Mouse (Mus musculus): Measurements from ENCODE around the gene Maneal. TPM values are rescaled to one million over a fixed set of nuclear protein-coding genes. Genes with fewer than 3 reads are reported as not detected.
A peak's percentile ranks its signal among the peaks of the same experiment; 100 is the strongest.

Maneal gene
- total RNA-seq, 2 experiments from 2014 or later: 7.3 to 7.6 TPM

DNA sequence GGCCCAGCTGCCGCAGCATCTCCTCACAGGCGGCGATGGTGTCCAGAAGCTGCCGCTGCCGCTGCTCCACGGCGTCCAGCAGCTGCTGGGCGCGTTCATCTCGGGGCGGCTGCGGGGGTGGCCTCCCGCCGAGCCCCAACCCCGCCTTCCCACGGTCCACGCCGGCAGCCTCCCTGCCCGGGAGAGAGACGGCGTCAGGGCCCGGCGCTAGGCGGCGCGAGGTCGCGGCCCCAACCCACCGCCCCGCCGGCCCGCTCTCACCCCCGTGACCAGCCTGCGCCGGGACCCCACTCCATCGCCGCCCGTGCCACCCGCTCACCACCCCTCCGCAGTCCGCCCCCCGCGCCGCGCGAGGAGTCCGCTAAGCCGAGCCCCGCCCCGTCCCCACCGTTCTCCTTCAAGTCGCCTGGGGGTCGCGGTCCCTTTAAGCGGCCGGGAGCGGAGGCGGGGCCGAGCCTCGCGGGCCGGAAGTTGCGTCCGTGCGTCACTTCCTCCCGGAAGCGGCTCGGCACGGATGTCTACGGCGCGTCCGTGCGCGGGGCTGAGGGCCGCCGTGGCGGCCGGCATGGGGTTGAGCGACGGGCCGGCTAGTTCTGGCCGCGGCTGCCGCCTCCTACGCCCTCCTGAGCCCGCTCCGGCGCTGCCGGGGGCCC is 11.6 kb downstream of the Maneal start, which contains the start of gene Yrdc:
Gene Yrdc (plus strand): TSS at position 419 of the 653 bp plus-strand sequence.
- DNase-seq (ENCODE audit: low spot score in 2 of 2): peak; percentile 85 to 87

DNA sequence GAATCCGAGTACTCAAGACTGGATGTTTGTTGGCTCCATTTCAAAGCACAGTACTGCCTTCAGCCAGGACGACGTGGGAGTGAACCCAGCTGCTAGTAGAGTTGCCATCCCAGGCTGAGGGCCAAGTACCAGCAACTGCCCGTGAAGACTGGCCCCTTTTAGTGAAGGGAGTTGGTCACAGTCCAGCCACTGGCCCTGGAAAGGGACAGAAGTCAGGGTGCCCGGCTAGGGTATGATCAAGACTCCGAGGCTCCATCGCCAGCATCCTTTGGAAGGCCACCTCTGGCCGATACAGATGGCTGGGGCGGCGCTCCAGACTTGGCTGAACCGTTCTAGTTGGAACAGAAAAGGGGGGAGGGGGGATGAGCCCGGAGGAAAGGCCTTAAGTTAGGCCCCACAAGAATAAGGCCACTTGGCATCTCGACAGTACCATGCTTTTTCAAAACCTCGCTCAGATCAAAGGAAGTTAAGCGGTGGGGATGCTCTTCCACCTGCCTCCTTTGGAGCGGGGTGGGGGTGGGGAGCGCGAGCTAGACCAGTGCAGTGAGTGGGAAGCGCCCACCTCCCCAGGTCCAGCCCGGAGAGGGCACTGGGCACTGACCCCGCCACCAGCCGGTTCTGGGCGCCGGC is 12.2 kb downstream of the Maneal start:
- no peak for DNase-seq (ENCODE audit: low spot score in 2 of 2)

DNA sequence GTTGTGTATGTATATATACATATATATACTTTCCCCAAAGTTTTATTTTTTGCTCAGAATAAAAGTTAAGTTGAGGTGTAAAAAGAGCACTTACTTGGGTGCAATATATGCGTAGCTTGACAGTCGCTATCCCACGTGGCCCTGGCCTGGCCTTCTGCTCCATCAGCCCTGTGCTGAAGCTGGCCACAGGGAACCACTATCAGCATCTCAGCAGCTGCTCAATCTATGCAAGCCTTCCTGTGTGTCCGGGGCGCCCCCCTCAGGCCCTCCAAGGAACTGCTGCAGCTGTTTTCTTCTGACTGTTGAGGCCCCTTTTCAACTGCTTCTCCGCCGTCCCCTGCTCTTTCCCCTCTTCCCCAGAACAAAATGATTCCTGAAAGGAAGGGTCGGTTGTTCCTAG is 14.4 kb downstream of the Maneal start:
- DNase-seq (ENCODE audit: low spot score in 2 of 2): peak; percentile 54 to 77

DNA sequence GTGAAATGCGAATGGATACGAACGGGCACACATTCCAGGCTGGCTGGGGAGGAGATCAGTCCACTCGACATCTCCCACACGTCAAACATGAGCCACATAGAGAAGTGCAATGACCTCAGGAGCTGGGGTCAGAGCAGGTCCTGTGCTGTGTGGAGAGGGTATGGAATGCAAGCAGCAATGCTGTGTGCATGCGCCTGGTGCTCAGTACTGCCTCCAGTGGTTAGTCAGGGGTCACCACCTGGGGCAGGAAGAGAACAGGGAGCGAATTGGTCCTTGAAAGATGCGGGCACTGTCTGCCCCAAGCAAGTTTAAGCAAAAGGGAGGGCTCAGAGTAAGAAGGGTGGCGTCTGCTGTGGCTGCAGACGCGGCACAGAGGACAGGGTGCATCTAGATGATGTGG is 18.5 kb downstream of the Maneal start:
- no peak for DNase-seq (ENCODE audit: low spot score in 2 of 2)

DNA sequence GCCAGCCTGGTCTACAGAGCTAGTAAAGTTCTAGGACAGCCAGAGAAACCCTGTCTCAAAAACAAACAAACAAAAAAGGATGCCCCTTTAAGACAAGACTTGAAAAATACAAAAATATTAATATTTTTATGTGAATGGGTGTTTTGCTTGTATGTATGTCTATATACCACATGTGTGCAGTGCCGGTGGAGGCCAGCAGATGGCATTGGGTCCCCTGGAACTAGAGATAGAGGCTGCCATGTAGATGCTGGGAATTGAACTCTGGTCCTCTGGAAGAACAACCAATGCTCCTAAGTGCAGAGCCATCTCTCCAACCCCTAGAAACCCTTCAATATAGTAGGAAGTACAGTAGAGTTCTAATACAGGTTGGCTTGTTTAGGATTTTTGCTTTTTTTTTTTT is 21.0 kb downstream of the Maneal start:
- DNase-seq (ENCODE audit: low spot score in 2 of 2): no peak

DNA sequence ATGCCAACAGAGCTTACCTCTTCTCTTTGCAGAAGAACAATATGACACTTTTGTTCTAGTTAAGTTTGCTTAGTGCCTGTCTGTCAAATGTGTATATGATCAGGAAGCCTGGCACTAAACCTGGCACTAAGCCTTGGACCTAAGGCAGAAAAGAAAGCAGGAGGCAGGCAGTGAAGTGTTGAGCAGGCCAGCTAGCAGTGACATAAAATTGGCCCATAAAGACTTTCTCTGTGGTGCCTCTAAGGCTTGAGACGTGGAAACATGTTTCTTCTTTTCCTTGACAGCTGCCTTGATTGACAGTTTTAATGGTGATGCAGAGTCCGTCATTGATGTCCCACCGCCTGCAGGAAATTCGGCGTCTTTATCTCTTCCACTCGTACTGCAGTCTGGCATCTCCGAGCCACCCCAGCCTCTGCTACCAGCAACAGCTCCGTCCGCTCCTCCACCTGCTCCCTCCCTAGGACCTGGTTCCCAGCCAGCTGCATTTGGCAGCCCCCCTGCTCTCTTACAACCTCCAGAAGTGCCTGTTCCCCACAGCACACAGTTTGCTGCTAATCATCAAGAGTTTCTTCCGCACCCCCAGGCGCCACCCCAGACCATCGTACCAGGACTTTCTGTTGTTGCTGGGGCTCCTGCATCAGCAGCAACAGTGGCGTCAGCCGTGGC is 23.8 kb downstream of the Maneal start:
- DNase-seq (ENCODE audit: low spot score in 2 of 2): no peak

DNA sequence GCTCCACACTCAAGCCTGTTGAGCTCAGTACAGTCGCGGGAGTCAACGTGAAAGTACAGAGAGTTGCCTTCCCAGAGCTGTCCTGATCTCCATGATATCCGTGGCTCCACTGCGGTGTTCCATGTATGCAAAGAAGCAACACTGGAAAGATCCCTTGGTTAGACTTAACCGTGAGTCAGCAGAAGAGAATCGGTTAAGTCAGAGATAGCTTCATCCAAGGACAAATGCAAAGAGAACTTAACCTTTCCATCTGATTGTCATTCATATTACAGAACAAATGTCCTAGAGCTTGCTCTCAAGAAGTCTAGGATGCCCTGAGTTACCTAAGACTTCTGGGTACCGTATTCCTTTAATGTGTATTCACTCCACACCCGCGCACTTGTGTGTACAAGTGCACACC is 29.2 kb downstream of the Maneal start:
- DNase-seq (ENCODE audit: low spot score in 2 of 2): no peak

DNA sequence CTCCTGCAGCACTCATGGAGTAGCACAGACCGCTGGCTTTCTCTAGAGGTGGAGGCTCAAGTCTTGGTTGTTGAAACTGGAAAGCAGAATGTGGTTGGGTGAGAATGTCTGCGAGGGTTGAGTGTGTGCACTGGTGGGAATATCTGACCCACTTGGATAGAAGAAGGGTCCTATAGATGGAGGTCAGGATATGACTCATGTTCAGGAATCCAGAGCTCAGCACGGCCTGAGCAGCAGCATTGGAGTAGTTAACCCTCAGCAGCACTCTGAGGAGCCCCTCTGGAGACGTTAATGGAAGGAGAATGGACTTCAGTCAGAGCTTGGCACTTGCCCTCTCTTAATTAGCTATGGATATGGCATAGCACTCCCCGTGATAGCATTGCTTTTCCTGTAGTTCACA is 32.3 kb downstream of the Maneal start:
- no peak for DNase-seq (ENCODE audit: low spot score in 2 of 2)

DNA sequence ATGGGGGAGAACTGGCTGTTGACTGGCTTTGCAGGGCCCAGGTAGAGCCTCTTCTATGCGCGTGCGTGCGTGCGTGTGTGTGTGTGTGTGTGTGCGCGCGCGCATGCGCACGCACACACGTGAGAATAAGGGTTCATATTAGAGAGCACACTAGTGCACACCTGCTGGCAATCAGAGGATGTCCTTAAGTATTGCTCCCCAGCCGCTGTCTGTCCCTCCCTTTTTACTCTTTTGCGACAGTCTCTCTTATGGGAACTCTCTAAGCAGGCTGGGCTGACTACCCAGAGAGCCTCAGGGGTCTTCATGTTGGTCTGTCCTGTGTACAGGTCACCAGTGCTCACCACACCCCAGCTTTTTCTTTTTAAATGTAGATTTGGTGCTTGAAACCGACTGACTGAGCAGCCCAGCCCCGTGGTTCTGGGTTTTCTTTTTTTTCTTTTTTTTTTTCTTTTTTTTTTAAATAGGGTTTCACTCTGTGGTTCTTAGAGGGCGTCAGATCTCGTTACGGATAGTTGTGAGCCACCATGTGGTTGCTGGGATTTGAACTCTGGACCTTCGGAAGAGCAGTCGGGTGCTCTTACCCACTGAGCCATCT is 36.5 kb downstream of the Maneal start:
- DNase-seq (ENCODE audit: low spot score in 2 of 2): no peak

DNA sequence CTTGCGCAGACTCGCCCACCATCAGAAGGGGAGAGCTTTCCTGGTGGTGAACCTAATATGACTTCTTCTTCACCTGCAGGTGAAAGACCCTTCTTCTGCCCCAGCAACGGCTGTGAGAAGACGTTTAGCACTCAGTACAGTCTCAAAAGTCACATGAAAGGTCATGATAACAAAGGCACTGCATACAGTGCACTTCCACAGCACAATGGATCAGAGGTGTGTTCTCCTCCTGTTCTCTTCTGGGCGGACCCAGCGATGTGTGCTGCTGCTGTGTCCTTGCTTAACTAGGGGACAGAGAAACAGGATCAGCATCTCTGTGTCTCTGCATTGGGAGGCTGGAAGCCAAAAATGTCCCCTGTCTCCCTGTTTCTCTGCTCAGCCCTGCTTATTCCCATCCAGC is 37.0 kb downstream of the Maneal start:
- no peak for DNase-seq (ENCODE audit: low spot score in 2 of 2)

DNA sequence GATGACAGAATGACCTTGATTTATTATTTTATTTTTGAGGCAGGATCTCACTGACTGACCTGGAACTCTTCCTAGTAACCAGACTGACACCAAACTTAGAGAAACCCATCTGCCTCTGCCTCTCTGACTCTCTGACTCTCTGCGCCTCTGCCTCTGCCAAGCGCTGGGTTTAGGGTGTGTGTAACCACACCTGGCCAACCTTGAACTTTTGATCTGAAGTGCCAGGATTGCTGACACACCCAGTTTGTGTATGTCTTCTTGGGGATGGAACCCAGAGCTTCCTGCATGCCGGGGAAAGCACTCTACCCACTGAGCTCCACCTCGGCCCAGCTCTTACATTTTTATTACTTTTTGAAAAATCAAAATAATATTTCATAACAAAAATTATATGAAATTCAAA is 43.1 kb downstream of the Maneal start:
- DNase-seq (ENCODE audit: low spot score in 2 of 2): no peak

DNA sequence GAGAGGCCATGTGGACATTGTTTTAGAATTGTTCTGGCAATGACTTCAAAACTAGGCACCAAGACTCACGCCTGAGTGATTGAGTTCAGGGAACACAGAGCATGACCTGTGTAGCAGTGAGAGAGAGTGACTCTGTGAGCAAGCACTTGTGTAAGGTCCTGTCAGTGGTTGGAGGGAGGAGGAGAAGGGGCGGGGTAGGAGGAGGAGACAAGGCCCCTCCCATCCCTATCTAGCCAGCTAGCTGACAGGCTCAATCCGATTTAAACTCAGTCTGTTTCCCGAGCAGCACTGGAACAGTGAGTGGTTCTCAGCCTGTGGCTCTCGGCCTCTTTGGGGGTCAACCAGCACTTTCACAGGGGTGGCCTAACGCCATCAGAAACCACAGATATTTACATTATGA is 44.2 kb downstream of the Maneal start:
- peak in 1 of 2 experiments; percentile 10 for DNase-seq (ENCODE audit: low spot score in 2 of 2)

DNA sequence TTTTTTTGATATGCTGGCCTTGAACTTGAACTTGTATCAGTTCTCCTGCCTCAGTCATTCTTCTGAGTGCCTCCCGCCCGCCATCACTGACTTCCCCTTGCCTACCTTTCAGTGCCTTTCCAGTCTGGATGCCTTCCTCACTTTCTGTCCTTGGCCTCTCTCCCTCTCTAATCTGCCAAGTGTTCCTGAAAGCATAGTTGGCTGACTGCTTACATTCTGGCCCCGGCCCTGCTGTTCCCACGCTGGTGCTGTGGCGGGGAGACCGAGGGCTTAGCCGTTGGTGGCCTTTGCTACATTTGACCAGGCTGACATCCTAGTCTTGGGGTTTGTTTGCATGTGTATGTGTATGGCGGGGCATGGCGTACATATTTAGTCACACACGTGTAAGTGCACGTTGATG is 46.1 kb downstream of the Maneal start:
- DNase-seq (ENCODE audit: low spot score in 2 of 2): no peak

DNA sequence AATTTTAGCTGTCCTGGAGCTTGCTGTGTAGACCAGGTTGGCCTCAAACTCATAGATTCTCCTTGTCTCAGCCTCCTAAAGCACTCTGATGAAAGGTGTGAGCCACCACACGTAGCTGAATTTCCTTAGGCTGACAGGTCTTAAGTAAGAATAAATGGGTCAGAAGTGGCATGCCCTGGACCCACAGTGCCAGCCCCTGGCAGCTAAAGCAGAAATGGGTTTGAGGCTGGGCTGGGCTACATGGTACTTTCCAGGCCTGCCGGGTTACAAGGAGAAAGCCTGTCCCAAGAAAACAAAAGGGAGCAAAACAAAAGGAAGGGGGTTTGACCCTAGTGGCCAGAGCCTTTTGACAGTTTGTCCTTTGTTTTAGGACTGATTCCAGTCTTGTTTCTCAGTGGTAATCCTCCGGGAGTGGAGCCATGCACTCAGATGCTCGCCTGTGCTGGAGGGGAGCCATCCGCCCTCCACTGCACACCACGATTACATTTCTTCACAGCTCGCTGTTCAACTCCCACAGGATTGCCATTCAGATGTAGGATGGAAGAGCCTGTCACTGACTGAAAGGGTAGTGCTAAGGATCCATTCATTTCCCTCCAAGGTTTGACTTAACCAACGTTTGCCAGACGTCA is 50.5 kb downstream of the Maneal start:
- no peak for DNase-seq (ENCODE audit: low spot score in 2 of 2)

DNA sequence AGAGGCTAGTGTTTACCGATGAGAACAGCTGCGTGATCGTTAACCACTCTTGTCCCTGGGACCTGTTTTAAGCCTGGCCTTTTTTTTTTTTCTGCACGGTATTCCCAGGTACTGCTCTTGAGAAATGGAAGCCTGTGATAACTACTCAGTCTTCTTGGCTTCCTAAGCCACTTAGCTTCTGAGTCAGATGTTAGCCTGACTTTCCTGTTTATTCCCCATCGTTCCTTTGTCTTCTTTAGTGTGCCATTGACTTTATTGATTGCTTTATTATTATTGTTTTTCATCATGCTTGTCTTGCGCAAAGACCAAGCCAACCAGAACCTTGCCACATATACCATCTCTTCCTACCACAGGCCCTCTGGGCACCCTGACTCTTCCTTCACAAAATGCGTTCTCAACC is 51.9 kb downstream of the Maneal start:
- no peak for DNase-seq (ENCODE audit: low spot score in 2 of 2)

DNA sequence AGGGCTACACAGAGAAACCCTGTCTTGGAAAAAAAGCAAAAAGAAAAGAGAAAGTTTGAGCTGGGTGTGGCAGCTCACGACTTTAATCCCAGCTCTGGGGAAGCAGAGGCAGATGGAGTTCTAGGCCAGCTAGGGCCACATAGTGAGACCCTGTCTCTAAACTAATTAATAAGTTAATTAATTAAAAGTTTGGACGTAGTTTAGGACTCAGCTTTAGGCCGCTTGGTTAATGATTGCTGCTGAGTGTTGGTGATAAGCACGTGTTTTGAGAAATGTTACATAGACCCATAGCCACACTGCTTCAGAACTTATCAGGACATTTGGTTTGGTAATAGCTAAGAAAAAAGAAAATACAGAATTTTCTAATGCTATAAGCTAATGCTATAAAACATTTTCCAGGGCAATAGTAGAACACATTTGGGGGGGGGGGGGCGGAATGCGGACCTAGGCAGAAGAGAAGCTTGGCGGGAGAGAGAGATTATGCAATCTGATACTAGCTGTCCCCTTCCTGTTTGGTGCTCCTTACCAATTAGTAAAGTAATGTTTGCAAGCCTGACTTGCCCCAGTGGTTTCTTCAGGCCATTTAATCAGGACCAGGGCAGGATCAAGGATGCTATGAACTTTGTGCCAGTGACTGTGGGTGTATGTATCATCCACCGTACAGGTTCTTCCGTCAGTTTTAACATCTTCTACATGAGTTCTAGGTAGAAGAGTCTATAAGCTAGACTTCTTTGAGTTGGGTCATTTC is 52.7 kb downstream of the Maneal start:
- no peak for DNase-seq (ENCODE audit: low spot score in 2 of 2)

DNA sequence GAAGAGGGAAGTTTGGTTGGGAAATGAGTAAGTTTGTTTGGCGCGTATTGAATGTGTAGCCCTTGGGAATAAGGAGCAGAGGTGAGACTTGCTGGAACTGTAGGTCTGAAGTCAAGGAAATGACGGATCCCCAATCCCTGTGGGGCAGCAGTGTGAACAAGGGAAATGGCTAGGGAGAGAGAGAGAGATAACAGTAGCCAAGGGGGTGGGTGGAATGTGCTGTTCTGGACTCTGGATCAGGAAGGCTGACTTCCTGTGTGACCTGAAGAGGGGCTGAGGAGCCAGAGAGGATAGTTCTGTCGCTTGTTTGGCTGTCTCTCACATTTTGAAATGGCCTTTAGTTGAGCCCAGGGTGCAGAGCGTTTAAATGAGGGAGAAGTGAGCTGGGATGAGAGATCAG is 53.5 kb downstream of the Maneal start:
- no peak for DNase-seq (ENCODE audit: low spot score in 2 of 2)

Data from adrenal gland, postnatal 4 days (tissue).